Mouse (Mus musculus): ENCODE results near the gene Tpp2. TPM values are rescaled to one million over a fixed set of nuclear protein-coding genes. Genes with fewer than 3 reads are reported as not detected.
A peak's percentile ranks its signal among the peaks of the same experiment; 100 is the strongest.

The Tpp2 gene
- 103 and 116 TPM in 2 replicates for total RNA-seq (2017)

DNA sequence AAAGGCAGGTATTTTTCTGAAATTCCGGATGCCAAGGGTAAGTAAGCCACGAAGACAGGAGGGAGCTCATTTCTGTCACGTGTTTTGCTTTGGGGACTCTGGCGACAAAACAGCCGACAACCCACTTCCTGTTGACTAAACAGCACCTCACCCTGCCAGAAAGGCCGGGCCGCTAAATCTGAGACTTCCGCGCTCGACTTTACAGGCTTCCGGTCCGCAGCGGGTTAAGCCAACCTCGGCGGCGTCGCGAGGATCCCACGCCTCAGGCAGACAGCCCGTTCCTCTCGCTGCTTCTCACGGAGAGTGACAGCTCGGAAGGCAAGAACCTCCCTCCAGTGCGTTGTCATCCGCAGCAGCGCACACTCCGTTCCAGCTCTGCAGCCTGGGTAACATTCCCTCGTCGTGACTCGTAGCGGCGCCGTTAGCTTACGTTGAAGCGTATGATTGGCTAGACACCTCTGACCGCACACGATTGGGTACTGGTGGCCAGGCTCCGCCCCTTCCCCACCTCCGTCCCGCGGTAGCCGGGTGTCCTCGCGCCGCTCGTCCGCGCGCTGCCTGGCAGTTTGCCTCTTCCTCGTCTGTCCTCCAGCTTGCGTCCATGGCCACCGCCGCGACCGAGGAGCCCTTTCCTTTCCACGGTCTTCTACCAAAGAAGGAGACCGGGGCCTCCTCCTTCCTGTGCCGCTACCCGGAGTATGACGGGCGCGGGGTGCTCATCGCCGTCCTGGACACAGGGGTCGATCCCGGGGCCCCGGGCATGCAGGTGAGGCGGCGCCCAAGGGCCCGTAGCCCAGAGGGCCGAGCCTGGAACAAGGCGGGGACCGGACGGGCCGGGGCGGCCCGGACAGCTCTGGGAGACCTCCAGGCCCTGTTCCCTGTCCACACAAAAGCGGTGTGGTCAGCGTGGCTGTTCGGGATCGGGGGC is at the start of gene Tpp2:
TSS of gene Tpp2 (plus strand) at position 160 of the 928 bp plus-strand sequence.
- ATAC-seq (replicated peaks in 1 of 2; ENCODE audit: insufficient read depth in 1 of 2, low FRiP score in 2 of 2, low TSS enrichment in 1 of 2, low read depth in 1 of 2, poor library complexity in 2 of 2, severe bottlenecking in 2 of 2): peak; percentile 99

DNA sequence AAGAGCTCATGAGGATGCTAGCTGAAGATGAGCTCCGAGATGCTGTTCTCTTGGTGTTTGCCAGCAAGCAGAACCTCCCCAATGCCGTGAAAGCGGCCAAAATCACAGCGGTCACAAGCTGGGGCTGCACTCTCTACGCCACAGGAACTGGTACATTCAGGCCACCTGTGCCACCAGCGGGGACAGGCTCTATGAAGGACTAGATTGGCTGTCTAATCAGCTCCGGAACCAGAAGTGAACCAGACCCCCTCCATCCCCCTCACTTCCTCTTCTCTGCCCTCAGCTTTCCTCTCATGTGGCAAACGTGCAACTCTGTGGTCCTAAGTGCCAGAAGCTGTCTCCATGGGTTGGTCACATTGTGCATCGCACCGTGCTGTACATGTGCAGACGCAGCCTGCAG is 45.1 kb upstream of the Tpp2 start:
- peak; percentile 98 to 99 for ATAC-seq (replicated peaks in 1 of 2; ENCODE audit: insufficient read depth in 1 of 2, low FRiP score in 2 of 2, low TSS enrichment in 1 of 2, low read depth in 1 of 2, poor library complexity in 2 of 2, severe bottlenecking in 2 of 2)

DNA sequence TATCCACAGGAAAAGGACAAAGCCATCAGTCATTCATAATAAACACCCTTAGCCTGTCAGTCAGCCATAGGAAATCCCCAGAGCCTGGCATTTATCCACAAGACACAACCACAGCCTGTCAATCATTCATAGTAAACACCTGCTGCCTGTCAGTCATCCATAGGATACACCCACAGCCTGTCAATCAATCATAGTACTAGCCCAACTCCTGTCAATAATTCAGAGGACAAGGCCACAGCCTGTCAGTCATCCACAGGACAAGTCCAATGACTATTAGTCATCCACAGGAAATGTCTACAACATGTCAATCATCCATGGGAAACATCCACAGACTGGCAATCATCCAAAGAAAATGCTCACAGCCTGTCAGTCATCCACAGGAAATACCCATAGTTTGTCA is 37.7 kb upstream of the Tpp2 start:
- ATAC-seq (replicated peaks in 1 of 2; ENCODE audit: insufficient read depth in 1 of 2, low FRiP score in 2 of 2, low TSS enrichment in 1 of 2, low read depth in 1 of 2, poor library complexity in 2 of 2, severe bottlenecking in 2 of 2): no peak

GRCm38 (mm10) chr1:43897131-43897530 is 36.3 kb upstream of the Tpp2 start:
- ATAC-seq (replicated peaks in 1 of 2; ENCODE audit: insufficient read depth in 1 of 2, low FRiP score in 2 of 2, low TSS enrichment in 1 of 2, low read depth in 1 of 2, poor library complexity in 2 of 2, severe bottlenecking in 2 of 2): no peak

DNA sequence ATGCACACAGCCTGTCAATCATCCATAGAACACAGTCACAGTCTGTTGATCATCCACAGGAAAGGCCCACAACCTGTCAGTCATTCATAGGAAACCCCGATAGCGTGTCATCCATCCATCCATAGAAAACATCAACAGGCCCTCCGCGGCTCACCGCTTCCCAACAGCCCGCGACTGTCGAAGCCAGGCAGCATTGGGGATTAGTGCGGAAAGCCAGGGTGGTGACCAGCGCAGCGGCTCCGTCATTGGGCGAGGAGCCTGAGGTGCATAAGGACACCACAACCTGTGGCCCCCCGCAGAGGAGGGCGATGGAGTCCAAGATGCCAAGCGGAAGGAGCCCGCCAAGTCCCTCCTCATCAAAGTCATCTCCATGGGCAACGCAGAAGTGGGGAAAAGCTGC is 35.5 kb upstream of the Tpp2 start:
- no peak for ATAC-seq (replicated peaks in 1 of 2; ENCODE audit: insufficient read depth in 1 of 2, low FRiP score in 2 of 2, low TSS enrichment in 1 of 2, low read depth in 1 of 2, poor library complexity in 2 of 2, severe bottlenecking in 2 of 2)

GRCm38 (mm10) chr1:43898991-43899714 is 34.3 kb upstream of the Tpp2 start:
- peak; percentile 69 to 79 for ATAC-seq (replicated peaks in 1 of 2; ENCODE audit: insufficient read depth in 1 of 2, low FRiP score in 2 of 2, low TSS enrichment in 1 of 2, low read depth in 1 of 2, poor library complexity in 2 of 2, severe bottlenecking in 2 of 2)

- ATAC-seq (replicated peaks in 1 of 2; ENCODE audit: insufficient read depth in 1 of 2, low FRiP score in 2 of 2, low TSS enrichment in 1 of 2, low read depth in 1 of 2, poor library complexity in 2 of 2, severe bottlenecking in 2 of 2): no peak
These were observed 31.0 kb upstream of the Tpp2 start for GRCm38 (mm10) chr1:43902417-43902816.

- peak; percentile 42; a peak in 3 of 4 replicates for ATAC-seq (replicated peaks in 1 of 2; ENCODE audit: insufficient read depth in 1 of 2, low FRiP score in 2 of 2, low TSS enrichment in 1 of 2, low read depth in 1 of 2, poor library complexity in 2 of 2, severe bottlenecking in 2 of 2)
These were observed 30.6 kb upstream of the Tpp2 start for GRCm38 (mm10) chr1:43902855-43903254.

- no peak for ATAC-seq (replicated peaks in 1 of 2; ENCODE audit: insufficient read depth in 1 of 2, low FRiP score in 2 of 2, low TSS enrichment in 1 of 2, low read depth in 1 of 2, poor library complexity in 2 of 2, severe bottlenecking in 2 of 2)
These were observed 18.0 kb upstream of the Tpp2 start for GRCm38 (mm10) chr1:43915428-43915827.

- ATAC-seq (replicated peaks in 1 of 2; ENCODE audit: insufficient read depth in 1 of 2, low FRiP score in 2 of 2, low TSS enrichment in 1 of 2, low read depth in 1 of 2, poor library complexity in 2 of 2, severe bottlenecking in 2 of 2): peak in 1 of 2 experiments; percentile 32; a peak in 1 of 4 replicates
These were observed 16.6 kb upstream of the Tpp2 start for GRCm38 (mm10) chr1:43916854-43917253.

- ATAC-seq (replicated peaks in 1 of 2; ENCODE audit: insufficient read depth in 1 of 2, low FRiP score in 2 of 2, low TSS enrichment in 1 of 2, low read depth in 1 of 2, poor library complexity in 2 of 2, severe bottlenecking in 2 of 2): no peak
These were observed 966 bp downstream of the Tpp2 start for GRCm38 (mm10) chr1:43934416-43934810.

GRCm38 (mm10) chr1:43939310-43939709 is 5.9 kb downstream of the Tpp2 start:
- ATAC-seq (replicated peaks in 1 of 2; ENCODE audit: insufficient read depth in 1 of 2, low FRiP score in 2 of 2, low TSS enrichment in 1 of 2, low read depth in 1 of 2, poor library complexity in 2 of 2, severe bottlenecking in 2 of 2): peak in 1 of 2 experiments; percentile 25; a peak in 1 of 4 replicates

DNA sequence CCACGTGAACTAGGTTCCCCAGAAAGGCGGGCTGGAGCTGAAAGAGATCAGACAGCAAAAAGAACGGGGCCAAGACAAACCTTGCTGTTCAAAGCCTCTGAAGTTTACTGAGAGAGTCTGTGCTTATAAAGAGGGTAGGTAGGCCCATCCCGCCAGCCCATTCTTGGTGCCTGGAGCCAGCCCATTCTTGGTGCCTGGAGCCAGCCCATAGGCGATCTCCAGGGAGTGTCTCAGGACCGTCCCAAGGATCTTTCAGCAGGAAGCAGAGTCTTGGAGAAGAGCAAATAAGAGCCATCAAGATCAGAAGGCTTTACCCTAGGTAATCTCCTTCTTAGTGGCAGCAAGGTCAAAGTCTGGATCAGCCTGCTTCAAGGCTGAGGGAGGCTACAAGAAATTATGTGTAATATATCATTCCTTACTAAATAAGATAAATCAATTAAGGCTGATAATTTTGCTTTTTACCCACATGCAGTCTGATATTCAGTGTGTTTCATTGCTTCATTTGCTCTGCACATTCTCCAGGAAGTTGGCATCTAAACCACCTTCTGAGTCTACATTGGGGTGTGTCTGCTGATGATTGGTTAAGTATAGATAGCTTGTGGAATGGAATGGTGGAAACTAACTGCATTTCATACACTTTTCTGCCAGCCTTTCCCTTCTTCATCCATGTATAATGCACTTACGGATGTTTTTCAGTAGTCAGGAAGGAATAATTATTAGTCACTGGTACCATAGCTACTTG is 8.2 kb downstream of the Tpp2 start:
- no peak for ATAC-seq (replicated peaks in 1 of 2; ENCODE audit: insufficient read depth in 1 of 2, low FRiP score in 2 of 2, low TSS enrichment in 1 of 2, low read depth in 1 of 2, poor library complexity in 2 of 2, severe bottlenecking in 2 of 2)

- ATAC-seq (replicated peaks in 1 of 2; ENCODE audit: insufficient read depth in 1 of 2, low FRiP score in 2 of 2, low TSS enrichment in 1 of 2, low read depth in 1 of 2, poor library complexity in 2 of 2, severe bottlenecking in 2 of 2): no peak
These were observed 9.4 kb downstream of the Tpp2 start for GRCm38 (mm10) chr1:43942814-43943213.

GRCm38 (mm10) chr1:43953679-43954078 is 20.2 kb downstream of the Tpp2 start:
- ATAC-seq (replicated peaks in 1 of 2; ENCODE audit: insufficient read depth in 1 of 2, low FRiP score in 2 of 2, low TSS enrichment in 1 of 2, low read depth in 1 of 2, poor library complexity in 2 of 2, severe bottlenecking in 2 of 2): no peak

GRCm38 (mm10) chr1:43964381-43964780 is 30.9 kb downstream of the Tpp2 start:
- no peak for ATAC-seq (replicated peaks in 1 of 2; ENCODE audit: insufficient read depth in 1 of 2, low FRiP score in 2 of 2, low TSS enrichment in 1 of 2, low read depth in 1 of 2, poor library complexity in 2 of 2, severe bottlenecking in 2 of 2)

- ATAC-seq (replicated peaks in 1 of 2; ENCODE audit: insufficient read depth in 1 of 2, low FRiP score in 2 of 2, low TSS enrichment in 1 of 2, low read depth in 1 of 2, poor library complexity in 2 of 2, severe bottlenecking in 2 of 2): 0 out of 4 replicates have a peak, but pooled peaks of 1 of the 2 experiments have one; percentile 49
These were observed 33.3 kb downstream of the Tpp2 start for GRCm38 (mm10) chr1:43966756-43967155.

- ATAC-seq (replicated peaks in 1 of 2; ENCODE audit: insufficient read depth in 1 of 2, low FRiP score in 2 of 2, low TSS enrichment in 1 of 2, low read depth in 1 of 2, poor library complexity in 2 of 2, severe bottlenecking in 2 of 2): no peak
These were observed 35.9 kb downstream of the Tpp2 start for GRCm38 (mm10) chr1:43969361-43969760.

Data from hematopoietic stem cell, adult 5-6 weeks (primary cell).